Mouse (Mus musculus): ENCODE data around the gene Gna14.

- TF ChIP-seq CTCF (IDR thresholded peaks at IDR 0.05; ENCODE audit: low read depth), result peak; percentile 94
- TF ChIP-seq EP300 (IDR thresholded peaks at IDR 0.05; ENCODE audit: low read depth), result no peak
Measured at GRCm38 (mm10) chr19:16599298-16599970, 163.9 kb downstream of the Gna14 start.

Measured in liver, postnatal 0 days (tissue).